Mouse (Mus musculus) v-Abl transformed pro-B cells (cell line): ENCODE measurements around the gene Dnah6.

Experiments used
- in situ Hi-C, 2 experiments: fragments of 400-800 bp; cut with MboI; formaldehyde crosslinking; loops; one replicate each; pipeline ENCODE4 v1.15.1; 2025; ENCODE audit not compliant: unreplicated experiment in 2 of 2

The Dnah6 gene

GRCm38 (mm10) chr6:73228881-73229280, 7.4 kb upstream of the Dnah6 start:
- in situ Hi-C loops, result loop anchor here (5.0 to 10.0 kb wide), 3 partner anchors 284 to 594 kb away; no protein-coding TSS in a partner anchor

- in situ Hi-C loops, result loop anchor here (5.0 to 10.0 kb wide), 3 partner anchors 284 to 594 kb away; no protein-coding TSS in a partner anchor
These were observed 7.0 kb upstream of the Dnah6 start for GRCm38 (mm10) chr6:73228408-73228807.

- in situ Hi-C loops, result loop anchor here (5.0 to 10.0 kb wide), 3 partner anchors 283 to 593 kb away; no protein-coding TSS in a partner anchor
These were observed 6.1 kb upstream of the Dnah6 start for GRCm38 (mm10) chr6:73227376-73228158.

GRCm38 (mm10) chr6:73222841-73223526, 1.5 kb upstream of the Dnah6 start:
- in situ Hi-C loops, result loop anchor here (5.0 to 10.0 kb wide), 3 partner anchors 278 to 588 kb away; no protein-coding TSS in a partner anchor

GRCm38 (mm10) chr6:73221958-73222735, 696 bp upstream of the Dnah6 start:
- in situ Hi-C loops, result loop anchor here (5.0 to 10.0 kb wide), 3 partner anchors 277 to 587 kb away; no protein-coding TSS in a partner anchor

GRCm38 (mm10) chr6:73211602-73212001, 9.8 kb downstream of the Dnah6 start:
- in situ Hi-C loops, result no loop called here

GRCm38 (mm10) chr6:73211036-73211435, 10.4 kb downstream of the Dnah6 start:
- in situ Hi-C loops, result no loop called here

GRCm38 (mm10) chr6:73210445-73210972, 10.9 kb downstream of the Dnah6 start:
- in situ Hi-C loops, result no loop called here

GRCm38 (mm10) chr6:73209598-73209997, 11.9 kb downstream of the Dnah6 start:
- in situ Hi-C loops, result no loop called here

- in situ Hi-C loops, result no loop called here
These were observed 16.5 kb downstream of the Dnah6 start for GRCm38 (mm10) chr6:73204937-73205336.

- in situ Hi-C loops, result no loop called here
These were observed 17.7 kb downstream of the Dnah6 start for GRCm38 (mm10) chr6:73203724-73204123.

- in situ Hi-C loops, result no loop called here
These were observed 26.2 kb downstream of the Dnah6 start for GRCm38 (mm10) chr6:73195291-73195690.

GRCm38 (mm10) chr6:73190756-73191155, 30.7 kb downstream of the Dnah6 start:
- in situ Hi-C loops, result no loop called here

GRCm38 (mm10) chr6:73184276-73184675, 37.2 kb downstream of the Dnah6 start:
- in situ Hi-C loops, result no loop called here

- in situ Hi-C loops, result no loop called here
These were observed 38.5 kb downstream of the Dnah6 start for GRCm38 (mm10) chr6:73182987-73183386.

GRCm38 (mm10) chr6:73182410-73182809, 39.0 kb downstream of the Dnah6 start:
- in situ Hi-C loops, result no loop called here

- in situ Hi-C loops, result no loop called here
These were observed 39.4 kb downstream of the Dnah6 start for GRCm38 (mm10) chr6:73182006-73182405.

- in situ Hi-C loops, result no loop called here
These were observed 46.3 kb downstream of the Dnah6 start for GRCm38 (mm10) chr6:73175156-73175555.

GRCm38 (mm10) chr6:73167230-73167629, 54.2 kb downstream of the Dnah6 start:
- in situ Hi-C loops, result loop anchor here in 1 of 2 experiments (25.0 kb wide), 1 partner anchor 330 kb away; no protein-coding TSS in a partner anchor

GRCm38 (mm10) chr6:73162958-73163357, 58.5 kb downstream of the Dnah6 start:
- in situ Hi-C loops, result loop anchor here in 1 of 2 experiments (25.0 kb wide), 1 partner anchor 326 kb away; no protein-coding TSS in a partner anchor
